Mouse (Mus musculus) T-helper 2 cell (primary cell): ENCODE data around the gene Cenpm.
"Not testable (repeated sequence)": the region's sequence is repeated elsewhere in the genome, so short reads cannot be mapped to it uniquely, and the experiment has no call there.

Experiments
- in situ Hi-C: fragments of 300-600 bp; cut with MboI, MseI; formaldehyde crosslinking; loops from one replicate; pipeline ENCODE4 v1.15.1; 2025; ENCODE audit warnings: high pct_unique_total_duplicates

The Cenpm gene

GRCm38 (mm10) chr15:82244115-82244804 lies at the start of gene Cenpm:
TSS of gene Cenpm (minus strand) at chr15:82244748.
- in situ Hi-C loops, result no loop called here

GRCm38 (mm10) chr15:82294059-82294458 lies 49.5 kb upstream of the Cenpm start:
- in situ Hi-C loops, result no loop called here

DNA sequence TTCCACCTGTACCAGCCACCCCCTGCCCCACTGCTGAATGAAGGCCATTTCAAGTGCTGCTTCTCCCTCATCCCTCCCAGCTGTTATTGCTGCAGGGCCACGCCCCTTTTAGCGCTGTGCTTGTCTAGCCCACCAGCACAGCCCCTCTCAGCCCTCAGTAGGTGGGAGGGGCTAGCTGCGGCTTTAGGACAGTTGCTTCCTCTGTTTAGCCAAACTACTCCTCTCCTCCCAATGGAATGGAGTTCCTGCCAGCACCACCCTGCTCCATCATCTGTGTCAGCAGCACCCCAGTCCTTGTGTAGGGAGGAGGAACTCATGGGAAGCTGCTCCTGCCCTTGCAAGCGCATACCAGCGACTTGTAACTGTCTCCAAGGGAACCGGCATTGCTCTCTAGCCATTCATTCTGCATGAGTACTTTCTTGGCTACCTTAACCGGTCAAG lies 48.7 kb upstream of the Cenpm start:
- in situ Hi-C loops, result no loop called here

- in situ Hi-C loops, result no loop called here
Measured at GRCm38 (mm10) chr15:82292851-82293250, 48.3 kb upstream of the Cenpm start.

DNA sequence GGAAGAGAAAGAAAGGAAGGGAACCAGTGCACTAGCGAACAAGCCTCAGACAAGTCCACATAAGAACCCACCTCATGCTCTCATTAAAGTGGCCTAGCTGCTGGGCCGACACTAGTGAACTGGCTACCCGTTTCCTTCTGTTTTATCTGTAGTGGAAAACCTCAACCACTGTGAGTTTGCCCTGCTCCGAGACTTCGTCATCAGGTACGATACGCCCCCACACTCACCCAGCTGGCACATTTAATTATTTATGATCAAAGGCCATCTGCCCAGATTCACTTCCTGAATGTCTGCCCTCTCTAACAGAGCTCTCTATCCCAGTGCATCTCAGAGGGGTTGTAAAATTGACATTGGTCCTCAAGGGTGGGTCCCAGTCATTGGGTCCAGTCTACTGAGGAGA lies 45.7 kb upstream of the Cenpm start:
- in situ Hi-C loops, result no loop called here

- in situ Hi-C loops, result loop anchor here (10.0 kb wide), 1 partner anchor 489 kb away; no protein-coding TSS in a partner anchor
Measured at GRCm38 (mm10) chr15:82286157-82286556, 41.6 kb upstream of the Cenpm start.

DNA sequence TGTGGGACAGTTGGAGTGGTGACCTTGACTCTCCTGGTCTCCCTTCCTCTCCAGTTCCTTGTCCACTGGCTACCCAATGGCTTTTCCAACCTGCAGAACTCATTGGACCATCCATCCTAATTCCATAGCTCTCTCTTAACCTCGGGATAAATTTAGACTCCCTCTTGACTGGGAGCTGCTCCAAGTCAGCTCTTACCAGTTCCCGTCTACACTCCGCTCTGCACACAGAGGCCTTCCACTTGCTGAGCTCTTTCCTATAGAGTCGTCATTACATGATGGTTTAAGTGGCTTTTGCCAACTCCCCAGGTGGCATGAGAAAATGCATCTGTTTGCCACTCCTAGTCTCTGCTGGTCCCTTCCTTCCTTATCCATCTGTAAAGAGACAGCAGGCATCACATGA lies 36.1 kb upstream of the Cenpm start:
- in situ Hi-C loops, result loop anchor here (10.0 kb wide), 1 partner anchor 494 kb away; no protein-coding TSS in a partner anchor

DNA sequence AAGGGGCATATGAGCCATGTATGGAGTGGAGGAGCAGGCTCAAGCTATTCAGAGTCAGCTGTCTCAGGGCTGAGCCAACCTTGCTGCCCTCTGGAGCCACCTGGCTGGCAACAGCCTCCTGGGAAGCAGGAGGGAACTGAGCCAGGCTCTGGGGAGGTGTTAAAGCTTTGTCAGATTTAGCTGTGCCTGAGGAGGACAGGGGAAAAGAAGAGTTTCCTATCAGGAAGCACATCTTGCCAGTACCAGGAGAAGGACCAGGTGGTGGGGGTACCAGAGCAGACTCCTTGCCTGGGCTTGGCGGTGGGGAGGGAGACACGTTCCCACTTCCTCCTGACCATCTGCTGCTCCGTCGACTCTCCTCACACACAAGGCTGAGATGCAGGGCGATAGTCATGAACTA lies 33.0 kb upstream of the Cenpm start:
- in situ Hi-C loops, result loop anchor here (5.0 kb wide), 1 partner anchor 65 kb away; no protein-coding TSS in a partner anchor

DNA sequence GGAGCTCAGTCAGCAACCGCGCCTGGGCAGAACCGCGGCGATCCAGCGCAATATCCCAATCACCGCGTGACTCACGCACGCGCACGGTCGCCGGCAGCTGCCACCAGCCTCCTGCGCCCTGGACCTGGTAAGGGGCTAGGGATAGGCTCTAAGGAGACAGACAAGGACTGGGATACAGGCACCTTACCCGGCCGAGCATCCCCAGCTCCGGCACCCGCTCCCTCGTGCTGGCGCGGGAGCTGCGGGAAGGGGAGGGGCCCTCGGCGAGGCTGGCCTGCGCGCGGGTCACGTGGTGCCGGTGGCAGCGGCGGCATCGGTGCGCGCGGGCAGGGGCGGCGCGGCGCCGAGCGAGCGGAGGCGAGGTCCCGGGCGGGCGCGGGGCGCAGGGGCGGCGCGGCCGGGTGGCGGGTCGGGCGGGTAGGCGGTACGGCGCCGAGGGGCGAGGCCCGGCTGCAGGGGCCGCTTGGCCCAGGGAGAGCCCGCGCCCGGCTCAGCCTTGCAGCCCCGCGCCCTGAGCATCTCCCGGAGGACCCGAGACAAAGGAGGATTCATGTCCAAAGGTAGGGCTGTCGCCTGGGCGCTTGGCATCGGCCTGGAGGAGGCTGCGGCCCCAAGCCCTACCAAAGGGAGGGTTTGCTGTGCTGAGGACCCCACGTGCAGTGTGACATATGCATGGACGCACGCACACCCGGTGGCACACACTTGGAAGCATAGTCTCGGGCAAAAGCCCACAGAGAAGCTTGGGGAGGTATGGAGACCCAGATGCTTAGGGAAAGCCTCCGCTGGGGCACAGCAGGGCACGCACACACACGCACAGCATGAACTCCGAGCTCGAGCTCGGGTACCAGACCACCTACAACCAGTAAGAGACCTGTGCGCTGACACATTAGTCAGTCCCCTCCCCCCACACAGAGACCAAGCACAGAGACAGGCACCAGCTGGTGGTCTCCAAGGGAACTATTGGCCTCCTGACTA lies 30.7 kb upstream of the Cenpm start:
- in situ Hi-C loops, result loop anchor here (5.0 kb wide), 1 partner anchor 67 kb away; no protein-coding TSS in a partner anchor

DNA sequence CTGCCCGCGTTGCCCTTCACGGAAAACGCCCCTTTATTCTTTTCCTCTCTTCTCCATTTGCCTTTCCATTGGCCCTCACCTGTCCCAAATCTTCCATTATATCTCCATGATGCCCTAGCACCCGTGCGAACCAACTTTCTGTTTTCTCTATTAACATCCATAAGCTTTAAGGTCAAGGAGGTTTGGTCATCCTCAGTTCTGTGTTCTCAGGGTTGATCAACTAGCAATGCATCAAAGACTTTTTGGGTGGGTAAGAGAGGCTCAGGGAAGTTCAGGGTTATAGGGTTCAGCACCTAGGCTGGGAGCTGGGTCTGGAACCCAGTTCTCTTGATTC lies 30.0 kb upstream of the Cenpm start, which contains the start of gene Sept3:
Sept3 (plus strand) TSS at position 301 of the 334 bp plus-strand sequence.
- in situ Hi-C loops, result no loop called here

- in situ Hi-C loops, result no loop called here
Measured at GRCm38 (mm10) chr15:82272295-82272694, 27.7 kb upstream of the Cenpm start.

- in situ Hi-C loops, result no loop called here
Measured at GRCm38 (mm10) chr15:82271201-82271600, 26.7 kb upstream of the Cenpm start.

- in situ Hi-C loops, result loop anchor here (5.0 kb wide), 1 partner anchor 124 kb away; the partner anchor contains the start of gene Cyp2d11
Measured at GRCm38 (mm10) chr15:82268783-82269182, 24.2 kb upstream of the Cenpm start.

GRCm38 (mm10) chr15:82268185-82268584 lies 23.6 kb upstream of the Cenpm start:
- in situ Hi-C loops, result loop anchor here (5.0 kb wide), 1 partner anchor 124 kb away; the partner anchor contains the start of gene Cyp2d11

DNA sequence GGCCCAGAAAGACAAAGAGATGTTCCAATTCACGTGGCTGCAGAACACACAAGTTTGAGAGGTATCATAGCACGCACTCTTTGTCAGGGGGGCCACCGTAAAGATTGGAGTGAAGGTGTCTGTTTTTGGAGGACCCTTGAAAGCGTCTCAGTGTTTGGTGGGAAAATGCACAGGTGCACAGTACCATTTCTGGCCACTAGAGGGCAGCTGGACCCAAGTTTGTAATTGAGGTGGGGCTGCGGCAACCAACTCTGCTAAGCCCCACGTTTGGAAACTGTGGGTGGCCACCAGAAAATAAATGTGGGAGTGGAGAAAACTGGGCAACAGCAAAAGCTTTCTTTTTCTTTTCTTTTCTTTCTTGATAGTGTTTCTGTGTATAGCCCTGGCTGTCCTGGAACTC lies 21.8 kb upstream of the Cenpm start:
- in situ Hi-C loops, result loop anchor here (5.0 kb wide), 1 partner anchor 126 kb away; the partner anchor contains the start of gene Cyp2d11

GRCm38 (mm10) chr15:82259510-82259909 lies 15.0 kb upstream of the Cenpm start:
- in situ Hi-C loops, result no loop called here

DNA sequence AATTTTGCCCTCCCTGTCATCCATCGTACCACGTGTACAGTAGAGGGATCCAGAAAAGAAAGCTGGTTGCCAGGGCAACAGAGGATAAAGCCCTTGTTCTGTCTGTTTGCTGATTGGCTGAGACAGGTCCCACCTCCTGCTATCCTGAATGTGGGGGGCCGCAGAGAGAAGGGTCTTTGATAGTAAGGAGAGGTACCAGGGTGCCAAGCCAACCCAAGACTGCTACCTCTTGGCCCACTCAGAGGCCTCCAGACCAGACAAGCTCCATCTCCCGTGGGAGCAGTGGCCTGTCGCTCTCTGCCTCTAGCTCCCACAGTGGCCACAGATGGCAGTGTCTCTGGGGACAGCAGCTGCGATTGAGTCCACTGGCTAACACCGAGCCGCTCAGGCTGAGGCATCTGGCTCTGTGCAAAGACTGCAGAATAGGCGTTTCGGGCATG lies 11.4 kb upstream of the Cenpm start:
- in situ Hi-C loops, result no loop called here

DNA sequence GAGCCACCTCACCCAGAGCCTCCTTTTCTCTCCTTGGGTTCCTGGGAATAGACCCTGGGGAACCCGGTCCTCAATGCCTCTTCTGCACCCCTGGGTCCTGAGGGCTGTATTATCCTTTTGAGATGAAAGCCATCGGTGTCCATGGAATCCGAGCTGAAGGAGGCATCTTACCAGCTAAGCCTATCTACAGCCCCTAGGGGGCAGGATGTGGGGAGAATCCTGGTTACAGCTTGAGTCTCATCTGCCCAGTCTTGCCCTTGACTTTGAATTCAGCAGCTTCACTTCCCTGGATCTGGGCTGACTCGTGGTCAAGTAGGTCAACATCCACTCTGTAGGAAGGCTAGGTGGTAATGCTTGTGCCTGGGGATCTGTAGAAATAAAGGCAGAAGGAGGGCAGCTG lies 10.7 kb upstream of the Cenpm start:
- in situ Hi-C loops, result no loop called here

DNA sequence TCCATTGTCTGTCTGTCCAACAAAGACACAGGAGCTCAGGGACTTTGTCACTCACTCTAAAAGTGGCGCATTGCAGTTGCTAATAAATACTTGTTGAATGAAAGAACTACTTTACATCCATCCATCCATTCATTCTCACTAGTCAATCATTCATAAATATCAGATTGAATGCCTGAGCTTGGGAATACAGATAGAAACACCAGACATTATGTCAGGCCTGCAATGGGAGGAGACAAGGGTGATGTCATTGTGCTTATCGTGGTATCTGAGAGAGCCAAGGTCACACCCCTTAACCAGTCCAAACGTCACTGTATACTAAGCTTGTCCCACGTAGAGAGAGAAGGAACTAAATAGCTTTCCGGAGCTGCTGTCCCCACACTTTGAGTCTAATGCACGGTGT lies 7.5 kb upstream of the Cenpm start, which contains the start of gene 1500009C09Rik:
1500009C09Rik (plus strand) TSS at position 301 of the 400 bp plus-strand sequence.
- in situ Hi-C loops, result no loop called here

DNA sequence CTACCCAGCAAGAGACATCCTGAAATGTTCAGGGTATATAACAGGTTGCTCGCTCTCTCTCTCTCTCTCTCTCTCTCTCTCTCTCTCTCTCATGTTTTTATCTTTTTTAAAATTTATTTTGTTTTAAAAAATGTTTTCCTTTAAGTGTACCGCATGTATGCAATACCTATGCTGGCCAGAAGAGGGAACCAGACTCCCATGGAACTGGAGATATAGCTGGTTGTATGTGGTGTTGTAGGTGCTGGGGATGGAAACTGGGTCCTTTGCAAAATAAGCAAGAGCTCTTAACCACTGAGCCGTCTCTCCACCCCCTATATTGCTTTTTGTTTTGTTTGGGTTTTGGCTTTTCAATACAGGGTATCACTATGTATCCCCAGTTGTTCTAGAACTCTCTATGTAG lies 7.0 kb upstream of the Cenpm start:
- in situ Hi-C loops, result no loop called here

DNA sequence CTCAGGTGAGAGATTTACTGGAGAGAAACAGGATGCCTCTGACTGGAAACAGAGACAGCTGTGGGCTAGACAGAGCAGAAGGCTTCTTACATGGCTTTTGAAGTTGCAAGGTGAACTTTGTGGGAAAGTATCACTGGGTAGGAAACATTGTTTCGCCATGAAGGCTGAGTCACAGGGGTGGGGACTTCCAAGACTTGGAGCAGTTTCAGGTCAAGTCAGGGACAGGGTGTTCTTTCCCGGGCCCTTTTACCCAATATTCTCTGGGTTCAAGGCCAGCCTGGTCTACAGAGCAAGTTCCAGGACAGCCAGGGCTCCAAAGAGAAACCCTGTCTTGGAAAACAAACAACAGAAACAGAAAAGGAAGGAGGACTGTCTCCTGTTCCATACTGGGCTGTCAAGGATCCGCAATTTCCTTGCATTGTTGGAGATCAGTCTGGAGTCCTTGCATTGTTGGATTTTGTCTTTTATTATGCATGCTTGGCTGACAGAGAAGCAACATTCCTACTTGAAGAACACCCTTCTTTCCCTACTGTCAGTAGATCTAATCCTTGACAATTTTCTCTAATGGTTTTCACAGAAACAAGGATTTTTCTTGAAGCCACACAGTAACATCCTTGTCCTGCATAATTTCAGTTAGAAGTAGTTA lies 2.7 kb upstream of the Cenpm start:
- in situ Hi-C loops, result no loop called here

- in situ Hi-C loops, result not testable (repeated sequence)
Measured at GRCm38 (mm10) chr15:82244805-82245161, 235 bp upstream of the Cenpm start.
